Mouse (Mus musculus): Measurements from ENCODE around the gene Pemt.

Pemt gene

DNA sequence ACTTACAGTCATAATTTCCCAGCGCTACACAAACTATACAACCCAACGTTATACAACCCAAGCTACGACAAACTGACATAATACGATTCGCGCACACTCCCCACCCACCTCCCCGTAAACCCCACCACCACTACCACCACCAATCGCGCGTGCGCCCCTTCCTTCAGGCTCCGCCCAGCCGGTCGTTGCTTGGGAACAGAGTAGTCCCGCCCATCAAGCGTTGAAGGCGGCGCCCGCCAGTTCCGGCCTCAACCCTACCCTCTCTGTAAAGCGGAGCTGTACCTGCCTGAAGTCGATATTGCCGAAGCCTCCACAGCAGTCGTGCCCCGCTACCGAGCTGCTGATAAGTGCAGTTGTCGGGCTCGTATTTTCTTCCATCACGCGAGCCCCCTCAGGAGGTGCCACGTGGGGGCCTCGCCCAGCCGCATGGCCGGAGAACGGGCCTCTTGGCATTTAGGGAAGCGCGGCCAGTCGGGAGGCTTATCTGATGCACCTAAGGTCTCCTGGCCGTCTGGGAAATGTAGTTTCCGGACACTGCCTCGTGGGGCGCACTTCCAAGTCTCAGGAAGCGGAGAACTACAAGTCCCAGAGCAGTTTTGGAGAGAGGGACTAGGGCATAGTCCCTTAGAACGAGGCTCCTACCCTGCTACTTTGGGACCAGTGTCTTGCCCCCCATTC, at the start of gene Pemt:
Gene Pemt (minus strand): TSS at position 432 of the 678 bp plus-strand sequence.
- peak; percentile 96 for DNase-seq

DNA sequence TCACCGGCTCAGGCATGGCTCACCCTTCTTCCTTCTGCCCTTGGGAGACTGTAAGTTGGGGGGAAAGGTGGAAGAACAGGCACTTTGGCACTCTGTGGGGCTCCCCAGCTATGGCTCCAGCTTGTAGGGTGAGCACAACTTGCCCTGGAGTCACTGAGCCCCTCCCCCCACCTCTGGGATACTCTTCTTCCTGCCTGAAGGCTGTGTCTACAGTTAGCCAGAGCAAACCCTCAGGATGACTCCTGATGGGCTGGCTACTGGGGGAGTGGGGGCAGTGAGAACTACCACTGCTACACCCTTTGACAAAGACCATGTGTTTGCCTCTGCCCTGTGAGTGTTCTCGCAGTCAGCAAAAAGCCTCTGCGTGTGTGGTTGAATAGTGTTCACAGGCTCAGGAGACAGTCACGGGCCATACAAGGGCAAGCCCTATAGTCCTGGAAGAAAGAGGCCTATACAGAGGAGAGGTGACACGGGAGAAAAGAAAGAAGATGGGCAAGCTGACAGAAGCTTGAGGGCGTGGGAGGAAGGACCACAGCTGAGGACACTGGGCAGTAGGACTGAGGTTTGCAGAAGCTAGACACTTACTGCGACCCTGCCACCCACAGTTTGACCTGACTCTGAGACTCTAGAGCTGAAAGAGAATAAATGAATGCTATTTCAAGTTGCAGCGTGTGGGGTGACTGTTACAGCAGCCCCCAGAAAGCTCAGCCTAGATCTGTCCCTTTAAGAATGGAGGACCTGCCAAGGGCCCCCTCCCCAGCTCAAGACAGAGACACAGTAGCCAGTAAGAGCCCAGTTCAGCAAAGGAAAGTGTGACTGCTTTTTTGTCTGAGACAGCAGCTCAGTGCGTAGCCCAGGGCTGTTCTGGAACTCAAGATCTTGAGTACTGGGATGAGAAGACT, 48.9 kb upstream of the Pemt start:
- peak; percentile 35 for DNase-seq

DNA sequence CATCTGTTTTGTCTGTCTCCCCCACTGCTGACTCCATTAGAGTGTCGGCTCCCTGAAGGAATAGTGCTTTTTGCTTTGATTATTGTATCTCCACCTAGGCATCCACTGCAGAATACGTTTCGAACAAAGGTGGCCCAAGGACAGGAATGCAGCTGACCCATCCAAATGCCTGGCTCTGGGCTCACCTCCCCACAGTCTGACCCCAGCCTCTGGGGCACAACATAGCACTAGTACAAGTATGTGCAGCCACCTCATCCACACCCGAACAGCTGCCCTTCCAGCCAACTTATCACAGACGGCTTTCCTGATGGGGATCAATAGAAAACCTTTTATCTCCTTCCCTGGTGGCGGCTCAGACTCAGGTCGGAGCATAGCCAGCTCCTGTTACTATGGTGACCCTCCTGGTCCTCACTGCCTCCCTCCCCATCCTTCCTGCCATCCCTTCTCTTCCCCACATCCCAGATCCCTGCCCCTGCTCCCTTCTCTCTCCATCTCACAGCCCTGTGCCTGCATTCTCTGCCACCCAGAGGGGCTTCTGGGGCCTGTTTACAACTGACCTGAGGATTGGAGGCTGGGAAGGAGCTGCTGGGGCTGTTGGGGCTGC, 47.8 kb upstream of the Pemt start:
- no peak for DNase-seq

DNA sequence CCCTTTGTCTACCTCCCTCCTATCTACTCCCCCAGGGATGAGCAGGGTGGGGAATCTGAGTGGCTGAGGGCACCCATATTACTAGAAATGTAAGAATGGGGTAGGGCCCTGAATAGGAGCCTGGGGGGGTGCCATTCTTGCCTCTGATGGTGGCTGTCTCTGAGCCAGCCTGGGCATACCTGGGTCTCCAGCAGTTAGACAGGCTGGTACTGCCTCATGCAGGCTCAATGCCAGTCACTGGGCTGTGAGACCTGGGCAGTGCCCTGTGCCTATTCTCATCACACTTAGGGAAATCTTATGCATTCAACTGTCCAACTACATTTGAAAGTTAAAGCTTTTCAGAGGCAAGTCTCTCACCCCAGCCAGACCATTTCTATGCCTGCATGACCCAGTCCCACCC, 46.9 kb upstream of the Pemt start:
- DNase-seq = no peak

DNA sequence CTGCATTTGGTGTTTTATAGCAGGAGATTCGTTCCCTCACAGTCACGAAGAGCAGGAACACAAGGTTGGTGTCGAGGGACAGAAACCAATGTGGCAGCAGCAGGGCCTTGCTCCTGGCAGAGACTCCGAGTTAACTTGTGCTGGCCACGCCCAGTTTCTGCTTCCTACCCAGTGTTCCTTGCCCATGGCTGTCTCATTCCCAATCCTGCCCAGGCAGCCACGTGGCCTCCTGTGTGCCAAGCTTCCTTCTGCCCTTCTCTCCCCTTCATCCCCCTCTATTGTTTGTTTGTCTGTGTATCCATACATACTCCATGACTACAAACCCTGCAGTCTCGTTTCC, 45.1 kb upstream of the Pemt start:
- peak; percentile 23 for DNase-seq

DNA sequence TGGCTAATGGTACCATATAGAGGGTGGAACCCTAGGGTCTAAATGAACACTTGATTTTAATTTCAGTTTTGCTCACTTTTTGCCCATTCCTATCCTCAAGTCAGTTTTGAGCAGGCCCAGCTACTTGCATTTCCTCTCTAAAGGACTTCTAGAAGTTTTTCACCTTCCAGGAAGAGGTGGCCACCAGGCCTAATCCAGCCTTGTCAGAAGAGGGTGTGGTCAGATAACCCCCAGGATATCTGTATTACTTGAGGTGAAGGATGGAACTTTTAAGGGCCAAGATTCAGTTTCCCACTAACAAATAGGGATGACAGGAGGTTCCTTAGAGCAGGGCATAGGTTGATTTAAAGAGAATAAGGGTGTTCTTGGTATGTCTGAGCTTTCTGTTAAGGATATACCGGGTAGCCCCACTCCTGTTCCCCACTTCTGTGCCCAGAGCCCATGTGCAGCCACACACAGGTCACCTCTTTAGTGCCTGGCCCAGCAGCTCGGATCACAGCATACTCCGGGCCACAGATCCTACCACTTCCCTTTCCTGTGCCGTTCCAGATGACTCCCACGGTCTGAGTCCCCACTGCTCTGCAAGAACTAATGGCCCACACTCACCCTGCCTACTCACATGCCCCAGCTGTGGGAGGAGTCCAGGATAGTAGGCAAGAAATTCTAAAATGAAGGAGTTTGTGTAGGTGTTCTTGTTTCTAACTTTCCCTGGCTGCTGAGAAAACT, 44.6 kb upstream of the Pemt start:
- DNase-seq = no peak

DNA sequence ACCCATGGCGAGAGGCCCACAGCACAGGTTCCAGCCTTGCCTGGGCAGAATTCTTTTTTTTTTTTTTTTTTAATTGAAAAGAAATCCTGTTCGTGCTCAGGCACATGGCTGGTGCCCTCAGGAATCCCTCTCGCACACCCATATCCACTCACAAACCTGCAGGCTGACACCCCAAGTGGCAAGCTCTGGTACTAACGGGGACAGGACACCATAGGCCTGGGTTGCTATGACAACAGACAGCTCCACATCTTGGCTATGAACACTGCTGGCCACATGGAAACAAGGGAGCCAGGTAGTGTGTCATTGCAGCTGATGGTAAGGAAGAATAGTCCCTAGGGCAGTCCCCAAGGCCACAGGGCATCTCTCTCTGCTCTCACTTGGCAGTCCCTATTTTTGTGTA, 42.7 kb upstream of the Pemt start:
- DNase-seq = peak; percentile 18

DNA sequence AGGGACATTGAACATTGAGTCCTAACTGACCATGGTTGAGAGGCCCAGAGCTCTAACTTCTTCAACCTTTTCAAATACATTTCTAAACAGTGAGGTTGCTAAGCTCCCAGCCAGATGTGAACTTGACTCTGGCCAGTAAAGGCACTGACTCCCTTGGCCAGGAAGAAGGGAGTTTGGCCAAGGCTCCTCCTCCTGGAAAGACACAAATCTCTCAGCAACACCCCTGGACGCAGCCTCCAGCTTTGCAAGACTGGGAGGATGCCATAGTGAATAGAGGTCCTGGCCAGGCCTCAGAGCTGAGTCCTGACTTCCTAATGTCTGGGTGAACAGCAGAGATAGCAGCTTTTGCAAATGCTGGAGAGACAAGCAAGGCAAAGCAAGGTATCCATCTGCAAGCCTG, 40.4 kb upstream of the Pemt start:
- DNase-seq = no peak

DNA sequence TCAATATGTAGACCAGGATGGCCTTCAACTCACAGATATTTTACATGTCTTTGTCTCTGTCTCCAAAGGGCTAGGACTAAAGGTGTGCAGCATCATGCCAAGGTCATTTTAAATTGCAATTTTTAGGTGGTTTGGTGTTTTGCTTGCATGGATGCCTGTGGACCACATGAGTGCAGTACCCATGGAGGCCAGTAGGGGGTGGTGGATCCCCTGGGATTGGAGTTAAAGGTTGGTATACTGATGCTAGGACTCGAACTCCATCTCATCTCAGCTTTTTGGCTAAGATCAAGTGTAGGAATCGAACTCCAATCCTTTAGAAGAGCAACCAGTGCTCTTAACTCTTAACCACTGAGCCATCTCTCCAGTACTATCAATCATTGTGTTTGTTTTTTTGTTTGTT, 38.3 kb upstream of the Pemt start:
- DNase-seq = peak; percentile 68

DNA sequence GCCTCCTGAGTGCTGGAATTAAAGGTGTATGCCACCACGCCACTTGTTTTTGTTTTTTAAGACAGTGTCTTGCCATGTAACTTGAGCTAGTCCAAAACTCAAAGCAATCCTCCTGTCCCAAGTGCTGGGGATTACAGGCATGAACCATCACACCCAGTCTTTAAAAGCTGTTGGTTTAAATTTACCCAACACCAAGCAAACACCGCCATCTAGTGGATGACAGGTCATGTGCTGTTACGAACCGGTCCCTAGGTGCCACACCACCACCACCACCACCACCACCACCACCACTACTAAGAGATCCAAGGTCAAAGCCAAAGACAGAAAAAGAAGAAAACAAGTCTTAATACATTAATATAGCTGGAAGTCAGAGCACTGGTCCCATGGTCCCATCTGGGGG, 30.5 kb upstream of the Pemt start:
- peak; percentile 86 for DNase-seq

DNA sequence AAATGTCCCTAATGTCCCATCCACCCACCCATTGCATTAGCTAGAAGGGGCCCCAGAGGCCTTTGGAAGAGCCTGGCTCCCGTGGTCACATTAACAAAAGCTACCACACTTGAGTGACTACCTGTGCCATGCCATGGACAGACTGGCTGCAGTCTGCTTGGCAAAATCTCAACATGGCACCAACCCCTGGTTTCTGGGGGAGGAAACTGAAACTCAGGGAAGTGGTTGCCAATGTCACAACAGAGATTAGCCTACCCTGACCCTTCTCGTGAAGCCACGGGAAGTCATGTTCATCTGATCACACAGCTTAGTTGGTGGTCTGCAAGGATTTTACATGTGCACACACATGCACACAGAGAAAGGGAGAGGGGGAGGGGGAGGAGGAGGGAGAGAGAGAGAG, 29.9 kb upstream of the Pemt start:
- DNase-seq = no peak

DNA sequence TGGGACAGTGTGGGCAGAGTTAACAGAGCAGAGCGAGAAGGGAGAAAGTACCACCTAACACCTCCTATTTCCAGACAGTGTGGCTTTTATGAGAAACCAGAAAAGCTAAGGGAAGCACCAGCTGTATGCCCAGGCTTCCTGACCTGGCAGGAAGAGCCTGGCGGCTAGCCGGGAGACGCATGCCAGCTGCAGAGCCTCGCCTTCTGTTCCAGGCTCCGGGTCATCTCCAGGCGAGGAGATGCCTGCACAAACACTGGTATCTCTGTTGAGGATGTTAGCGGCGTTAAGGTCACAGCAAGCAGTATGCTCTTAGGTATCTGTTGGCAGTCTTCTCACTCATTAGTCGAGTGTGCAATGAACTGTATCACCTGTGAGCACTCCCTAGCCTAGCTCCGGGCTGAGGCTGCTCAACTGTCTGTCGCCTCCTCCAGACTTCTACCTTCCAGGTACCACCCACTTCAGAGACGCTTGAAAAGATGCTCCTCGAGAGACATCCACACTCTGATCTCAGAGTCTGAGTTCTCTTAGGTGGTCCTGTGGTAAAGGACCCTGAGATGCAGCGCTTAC, 27.7 kb upstream of the Pemt start:
- DNase-seq = peak; percentile 28

DNA sequence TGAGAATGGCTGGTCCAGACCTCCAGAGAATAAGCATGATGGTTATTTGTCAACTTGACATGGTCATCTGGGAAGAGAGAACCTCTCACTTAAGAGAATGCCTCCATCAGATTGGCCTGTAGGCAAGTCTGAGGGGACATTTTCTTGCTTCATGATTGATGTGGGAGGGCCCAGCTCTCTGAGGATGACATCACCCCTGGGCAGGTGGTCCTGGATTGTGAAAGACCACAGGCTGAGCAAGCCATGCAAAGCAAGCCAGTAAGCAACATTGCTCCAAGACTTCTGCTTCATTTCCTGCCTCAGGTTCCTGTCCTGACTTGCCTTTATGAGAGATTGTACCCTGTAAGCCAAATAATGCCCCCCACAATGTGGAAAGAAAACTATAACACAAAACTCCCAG, 26.8 kb upstream of the Pemt start:
- DNase-seq = no peak

DNA sequence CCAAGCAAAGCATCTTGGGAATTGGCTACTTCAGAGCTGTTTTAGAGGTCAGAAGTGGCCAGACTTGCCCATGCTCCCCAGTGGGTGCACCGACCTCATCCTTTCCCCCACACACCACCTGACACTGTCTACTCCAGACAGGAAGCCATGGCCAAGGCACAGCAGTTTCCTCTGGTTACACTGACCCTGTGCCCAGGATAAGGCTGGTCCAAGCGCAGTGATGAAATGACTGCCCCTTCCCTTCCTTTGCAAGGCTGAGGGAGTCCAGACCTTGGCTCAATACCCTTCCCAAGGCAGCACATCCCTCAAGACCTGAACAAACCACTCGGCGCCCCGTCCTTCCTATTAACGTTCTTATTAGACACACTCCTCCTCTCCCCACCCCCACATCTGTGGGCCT, 24.9 kb upstream of the Pemt start:
- no peak for DNase-seq

DNA sequence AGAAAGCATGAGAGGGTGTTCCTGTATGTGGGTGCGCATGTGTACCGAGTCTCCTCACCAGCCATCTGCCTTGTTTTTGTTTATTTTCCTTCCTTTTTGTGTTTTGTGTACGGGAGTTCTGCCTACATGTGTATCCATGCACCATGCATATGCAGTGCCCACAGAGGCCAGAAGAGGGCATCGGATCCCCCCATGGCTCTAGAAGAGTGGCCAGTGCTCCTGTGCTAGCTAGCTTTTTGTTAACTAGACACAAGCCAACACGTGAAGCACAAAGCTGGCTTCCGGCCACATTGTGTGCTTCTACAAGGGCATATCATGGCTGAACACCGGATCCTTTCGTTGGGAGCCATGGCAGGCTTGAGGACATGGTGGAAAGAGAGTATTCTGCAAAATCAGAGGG, 24.3 kb upstream of the Pemt start:
- peak; percentile 74 for DNase-seq

DNA sequence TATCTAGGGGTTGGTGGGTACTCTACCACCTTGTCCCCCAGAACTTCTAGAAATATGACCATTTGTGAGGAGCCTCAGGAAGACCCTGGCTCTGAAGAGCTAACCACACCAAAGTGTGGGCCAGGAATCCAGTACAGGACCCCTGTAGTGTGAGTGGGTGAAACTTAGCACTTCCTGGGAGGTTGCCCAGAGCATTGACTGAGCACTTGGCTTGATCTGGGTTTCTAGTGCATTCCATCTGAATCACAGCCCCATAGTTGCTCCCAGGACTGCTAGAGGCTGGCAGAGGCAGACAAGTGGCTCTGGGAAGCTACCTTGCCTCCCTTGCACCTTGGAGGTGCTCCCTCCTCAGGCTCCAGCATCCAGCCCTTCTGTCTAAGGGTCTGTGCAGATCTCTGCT, 22.3 kb upstream of the Pemt start:
- DNase-seq = no peak

DNA sequence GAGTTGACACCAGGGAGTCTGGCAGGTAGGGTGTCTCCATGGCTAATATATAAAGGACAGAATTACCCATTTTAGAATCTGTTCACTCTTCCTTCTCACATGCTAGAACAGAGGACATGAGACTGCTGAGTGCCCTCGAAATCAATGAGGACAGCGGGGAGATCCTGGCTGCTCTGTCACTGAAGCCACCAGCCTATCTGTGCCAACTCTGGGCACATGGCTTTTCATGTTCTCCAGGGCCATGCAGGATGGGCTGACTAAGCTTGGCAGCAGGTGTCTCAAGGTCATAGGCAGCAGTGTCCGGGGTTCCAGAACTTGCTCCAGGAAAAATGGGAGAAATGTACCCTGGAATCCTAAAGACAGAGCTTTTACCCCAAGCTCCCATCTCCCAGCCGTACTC, 21.4 kb upstream of the Pemt start:
- DNase-seq = no peak

DNA sequence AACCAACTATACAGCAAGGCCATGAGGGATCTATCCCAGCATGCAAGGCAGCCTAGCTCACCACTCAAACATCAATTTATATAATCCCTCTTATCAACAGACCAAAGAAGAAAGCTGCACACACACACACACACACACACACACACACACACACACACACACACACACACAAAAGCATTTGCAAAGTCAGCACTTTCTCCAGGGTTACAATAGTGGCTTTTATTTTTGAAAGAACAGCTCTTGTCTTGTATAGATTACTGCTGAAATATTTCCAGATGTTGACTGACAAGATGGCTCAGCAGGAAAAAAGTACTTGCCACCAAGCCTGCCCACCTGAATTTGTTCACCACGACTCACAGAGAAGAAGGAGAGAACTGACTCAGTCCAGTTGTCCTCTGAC, 19.0 kb upstream of the Pemt start:
- DNase-seq = no peak

DNA sequence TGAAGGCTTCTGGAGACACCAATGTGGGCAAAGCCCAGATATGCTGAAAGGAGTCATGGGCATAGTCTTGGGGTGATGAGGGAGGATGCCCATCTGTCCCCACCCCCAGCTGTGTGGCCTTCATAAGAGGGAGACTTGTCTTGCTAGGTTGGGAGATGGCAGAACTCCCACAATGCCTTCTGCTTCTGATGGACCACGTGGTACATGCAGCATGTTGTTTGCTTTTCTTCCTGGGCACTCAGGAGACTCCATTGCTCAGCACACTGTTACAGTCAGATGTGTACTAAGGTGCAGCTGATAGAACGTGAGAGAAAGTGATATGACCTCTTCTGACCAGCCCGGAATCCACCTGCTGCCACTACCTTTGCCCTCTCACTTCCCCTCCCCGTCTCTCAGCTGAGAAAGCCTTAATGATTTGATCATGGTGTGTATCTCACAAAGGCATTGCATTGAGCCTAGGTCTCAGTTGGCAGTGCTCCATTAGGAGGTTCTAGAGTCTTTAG, 15.3 kb upstream of the Pemt start:
- DNase-seq = no peak

DNA sequence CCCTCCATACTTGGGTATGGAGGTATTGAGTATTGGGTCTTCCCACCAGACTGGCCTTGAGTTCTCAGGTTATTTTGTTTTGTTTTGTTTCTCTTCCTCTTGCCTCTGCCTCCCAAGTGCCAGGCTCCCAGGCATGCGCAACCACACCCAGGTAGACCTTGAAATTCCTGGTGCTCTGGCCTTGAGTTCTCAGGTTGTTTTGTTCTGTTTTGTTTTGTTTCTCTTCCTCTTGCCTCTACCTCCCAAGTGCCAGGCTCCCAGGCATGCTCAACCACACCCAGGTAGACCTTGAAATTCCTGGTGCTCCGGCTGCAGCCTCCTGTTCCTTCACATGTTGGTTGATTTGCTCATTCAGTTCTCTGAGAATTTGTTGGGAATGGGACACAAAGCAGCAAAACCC, 13.7 kb upstream of the Pemt start:
- DNase-seq = no peak

DNA sequence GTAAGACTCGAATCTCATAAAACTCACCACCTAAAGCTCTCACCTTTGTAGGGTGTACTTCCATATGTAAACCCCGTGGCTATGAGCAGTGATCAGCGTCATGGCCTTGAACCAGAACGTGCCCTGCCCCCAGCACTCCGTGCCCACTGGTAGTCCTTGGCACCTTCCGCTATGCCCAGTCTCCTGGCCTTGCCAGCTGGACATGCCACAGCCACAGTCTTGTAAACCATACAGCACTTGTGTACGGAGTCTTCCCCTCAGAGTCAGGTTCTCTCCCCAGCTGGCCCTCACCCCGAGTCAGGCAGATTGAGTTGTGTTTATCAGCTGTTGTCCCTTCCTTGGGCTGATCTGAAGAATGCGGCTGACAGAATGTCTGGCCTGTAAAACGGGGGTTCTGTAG, 12.2 kb upstream of the Pemt start:
- no peak for DNase-seq

DNA sequence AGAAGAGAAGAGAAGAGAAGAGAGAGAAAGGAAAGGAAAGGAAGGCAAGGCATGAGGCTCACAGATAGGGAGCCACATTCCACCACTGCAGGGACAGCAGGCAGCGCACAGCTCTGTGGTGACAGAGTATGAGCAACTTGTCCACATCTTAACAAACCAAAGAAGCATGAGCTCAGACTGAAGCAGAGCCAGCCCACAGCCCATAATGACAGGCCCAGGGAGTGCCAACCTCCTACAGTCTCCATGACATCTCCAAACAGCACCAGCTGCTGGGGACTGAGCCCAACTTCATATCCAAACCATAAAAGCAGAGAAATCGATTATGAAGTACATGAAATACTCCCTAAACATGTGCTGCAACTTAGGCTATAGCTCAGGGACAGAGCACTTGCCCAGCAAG, 11.7 kb upstream of the Pemt start:
- no peak for DNase-seq

DNA sequence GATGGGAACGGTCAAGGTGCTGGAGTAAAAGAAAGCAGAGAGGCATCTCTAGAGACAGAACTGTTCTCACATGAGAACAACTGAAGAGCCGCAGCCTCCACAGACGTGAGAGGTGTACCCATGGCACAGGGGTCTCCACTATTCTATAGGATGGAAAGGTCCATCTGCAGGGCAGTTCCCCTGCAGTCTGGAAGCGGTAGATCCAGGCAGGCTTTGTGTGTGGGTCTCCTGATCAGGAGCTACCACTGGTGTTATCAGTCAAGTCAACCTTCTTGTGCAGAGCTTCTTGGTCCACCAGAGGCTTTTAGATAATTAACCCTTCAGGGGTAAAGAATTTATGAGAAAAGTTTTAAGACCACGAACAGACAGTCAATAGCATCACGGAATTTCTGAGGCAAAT, 10.2 kb upstream of the Pemt start:
- no peak for DNase-seq

Measured in kidney, postnatal 10 days (tissue).